Mouse (Mus musculus): Measurements from ENCODE around the gene Zbtb42. TPM values are rescaled to one million over a fixed set of nuclear protein-coding genes. Genes with fewer than 3 reads are reported as not detected.
A peak's percentile ranks its signal among the peaks of the same experiment; 100 is the strongest.

Gene Zbtb42
- total RNA-seq (2012; rRNA removed): 4.5 and 7.6 TPM in 2 replicates
- polyA plus RNA-seq (2012; ENCODE audit: insufficient read depth in 1 of 2, insufficient read length in 2 of 2, low read depth in 1 of 2, low replicate concordance in 2 of 2, missing spikeins in 1 of 2): 10 to 100 TPM in 1 of 2 experiments, not detected in 1; 11.4 TPM

- peak within 1 kb of the TSS; percentile 78 for H3K9ac ChIP-seq (ENCODE audit: control insufficient read depth, low read depth, low read length, poor library complexity, severe bottlenecking)
- no peaks in the 10 kb centered on the region for H3K9me3 ChIP-seq (replicated peaks; ENCODE audit: insufficient read depth, low read length)
- peaks cover 0 to 11% of the 10 kb centered on the region in 2 experiments; a peak in 2 of 4 replicates for H3K36me3 ChIP-seq (ENCODE audit: control insufficient read depth in 1 of 2, insufficient read depth in 2 of 2, low read length in 2 of 2)
- DNase-seq (ENCODE audit: low read depth, low spot score): peak; percentile 64
- H3K4me3 ChIP-seq (ENCODE audit: control insufficient read depth in 1 of 2, insufficient read depth in 1 of 2, low read depth in 2 of 2, low read length in 2 of 2): peak within 1 kb of the TSS; percentile 69 to 95
- H3K27ac ChIP-seq (ENCODE audit: control insufficient read depth, low read depth, low read length): no peak within 1 kb of the TSS
- no peak for TF ChIP-seq USF1 (IDR thresholded peaks at IDR 0.05; ENCODE audit: low read depth, low read length)
- TF ChIP-seq NELFE (IDR thresholded peaks at IDR 0.05; ENCODE audit: low read depth, low read length): peak; percentile 56
- no peak for TF ChIP-seq ELF1 (IDR thresholded peaks at IDR 0.05; ENCODE audit: low read depth, low read length)
- TF ChIP-seq CHD1 (IDR thresholded peaks at IDR 0.05; ENCODE audit: low read depth, low read length): no peak
- TF ChIP-seq GABPA (IDR thresholded peaks at IDR 0.05; ENCODE audit: low read depth, low read length): 0 out of 2 replicates have a peak, but pooled peaks have one; percentile 19
- TF ChIP-seq MXI1 (IDR thresholded peaks at IDR 0.05; ENCODE audit: low read depth, low read length): peak; percentile 64
- TF ChIP-seq POLR2A (IDR thresholded peaks at IDR 0.05; ENCODE audit: control insufficient read depth in 1 of 2, insufficient read depth in 1 of 2, low read depth in 1 of 2, low read length in 2 of 2, poor library complexity in 1 of 2): peak in 1 of 2 experiments; percentile 64; a peak in 1 of 4 replicates
- TF ChIP-seq SIN3A (IDR thresholded peaks at IDR 0.05; ENCODE audit: low read length): peak; percentile 79
- peak; percentile 19; the same call in 1 of the 2 replicates for TF ChIP-seq TCF12 (IDR thresholded peaks at IDR 0.05; ENCODE audit: low read depth, low read length)
- 0 out of 2 replicates have a peak, but pooled peaks have one; percentile 64 for TF ChIP-seq UBTF (IDR thresholded peaks at IDR 0.05; ENCODE audit: borderline replicate concordance, insufficient read depth, low read depth, low read length)
- 0 out of 2 replicates have a peak, but pooled peaks have one; percentile 15 for TF ChIP-seq MAX (IDR thresholded peaks at IDR 0.05; ENCODE audit: low read length)
- peak; percentile 1; the same call in 1 of the 2 replicates for TF ChIP-seq HCFC1 (IDR thresholded peaks at IDR 0.05; ENCODE audit: low read depth, low read length)
- H3K79me2 ChIP-seq (ENCODE audit: control insufficient read depth, insufficient read depth, low read length, poor library complexity): peaks cover 11% of the 10 kb centered on the region
- H3K4me1 ChIP-seq (ENCODE audit: control insufficient read depth in 1 of 2, insufficient read depth in 2 of 2, low read length in 2 of 2): peaks cover 4 to 35% of the 10 kb centered on the region in 2 experiments
- no peaks in the 10 kb centered on the region for H3K27me3 ChIP-seq (ENCODE audit: control insufficient read depth in 1 of 2, insufficient read depth in 2 of 2, low read length in 2 of 2)
Measured at GRCm38 (mm10) chr12:112678555-112679026, at the start of gene Zbtb42. Gene Zbtb42, plus strand, starts transcription at chr12:112678828.

- peaks cover 31 to 48% of the 10 kb centered on the region in 2 experiments for H3K4me1 ChIP-seq (ENCODE audit: control insufficient read depth in 1 of 2, insufficient read depth in 2 of 2, low read length in 2 of 2)
- DNase-seq (ENCODE audit: low read depth, low spot score): peak; percentile 100
- H3K27me3 ChIP-seq (ENCODE audit: control insufficient read depth in 1 of 2, insufficient read depth in 2 of 2, low read length in 2 of 2): no peaks in the 10 kb centered on the region
- H3K79me2 ChIP-seq (ENCODE audit: control insufficient read depth, insufficient read depth, low read length, poor library complexity): no peaks in the 10 kb centered on the region; the same call in 1 of the 2 replicates
- H3K36me3 ChIP-seq (ENCODE audit: control insufficient read depth in 1 of 2, insufficient read depth in 2 of 2, low read length in 2 of 2): peaks cover 0 to 29% of the 10 kb centered on the region in 2 experiments; a peak in 2 of 4 replicates
- H3K27ac ChIP-seq (ENCODE audit: control insufficient read depth, low read depth, low read length): peak overlapping the region; percentile 71
- H3K4me3 ChIP-seq (ENCODE audit: control insufficient read depth in 1 of 2, insufficient read depth in 1 of 2, low read depth in 2 of 2, low read length in 2 of 2): peak overlapping the region; percentile 37 to 40
- H3K9ac ChIP-seq (ENCODE audit: control insufficient read depth, low read depth, low read length, poor library complexity, severe bottlenecking): peak overlapping the region; percentile 47
- TF ChIP-seq MYC (IDR thresholded peaks at IDR 0.05; ENCODE audit: low read depth, low read length) (no peak), NELFE (IDR thresholded peaks at IDR 0.05; ENCODE audit: low read depth, low read length) (no peak), CTCF (IDR thresholded peaks at IDR 0.05 in 2 of 3, conservative IDR thresholded peaks at IDR 0.05 in 1 of 3; ENCODE audit: control insufficient read depth in 1 of 3, insufficient read depth in 1 of 3, low read depth in 2 of 3, low read length in 3 of 3, poor library complexity in 1 of 3, severe bottlenecking in 1 of 3) (no peak), ETS1 (IDR thresholded peaks at IDR 0.05; ENCODE audit: low read depth, low read length) (no peak), ZKSCAN1 (IDR thresholded peaks at IDR 0.05; ENCODE audit: low read depth, low read length) (no peak), GATA1 (IDR thresholded peaks at IDR 0.05; ENCODE audit: low read depth, low read length) (peak; percentile 99), POLR2A (IDR thresholded peaks at IDR 0.05; ENCODE audit: control insufficient read depth in 1 of 2, insufficient read depth in 1 of 2, low read depth in 1 of 2, low read length in 2 of 2, poor library complexity in 1 of 2) (no peak), JUND (IDR thresholded peaks at IDR 0.05; ENCODE audit: low read depth, low read length) (no peak), MYB (IDR thresholded peaks at IDR 0.05; ENCODE audit: low read depth, low read length) (no peak)
- H3K9me3 ChIP-seq (replicated peaks; ENCODE audit: insufficient read depth, low read length): no peaks in the 10 kb centered on the region
Measured at GRCm38 (mm10) chr12:112628928-112629721, 49.5 kb upstream of the Zbtb42 start.
